Mouse (Mus musculus) layer of hippocampus, adult 2 months (tissue): ENCODE measurements around the gene Pfkl. TPM values are rescaled to one million over a fixed set of nuclear protein-coding genes. Genes with fewer than 3 reads are reported as not detected.

Experiments
- DNase-seq, 2 experiments: peaks; one replicate each; pipeline ENCODE4 v3.0.0; 2022; ENCODE audit warnings: low spot score in 2 of 2
- H3K27ac ChIP-seq: fragments of 200-600 bp; 2 replicates; pipeline ENCODE4 v1.8.1; 2022
- H3K4me3 ChIP-seq: fragments of 200-600 bp; 2 replicates; pipeline ENCODE4 v1.8.1; 2022; ENCODE audit warnings: mild to moderate bottlenecking
- CTCF ChIP-seq: fragments of 200-600 bp; conservative IDR thresholded peaks from 2 replicates; pipeline ENCODE4 v1.8.1; 2022; ENCODE audit warnings: antibody characterized with exemption, mild to moderate bottlenecking, moderate library complexity
- long read RNA-seq, 2 experiments: library from polyadenylated mRNA; stranded (forward); transcript quantifications; one replicate each; pipeline ENCODE4 v2.0.0; 2021; ENCODE audit warnings: borderline mapping rate in 2 of 2
- total RNA-seq, 2 experiments: library from RNA; stranded (reverse); gene quantifications; 2 replicates each; pipeline ENCODE4 v1.2.3; 2021

Pfkl gene
- total RNA-seq = 100 to 1,000 TPM; 232 to 233 TPM
- long read RNA-seq, experiment 1, transcript Pfkl-201 (22 exons, 3,730 nt) = major isoform, 421 of 492 reads
- long read RNA-seq, experiment 1, partial matches to known transcripts = 44 of 492 reads
- long read RNA-seq, experiment 1, other reads (novel, unspliced or antisense) = 25 of 492 reads
- long read RNA-seq, experiment 2, transcript Pfkl-201 (22 exons, 3,730 nt) = major isoform, 621 of 695 reads
- long read RNA-seq, experiment 2, partial matches to known transcripts = 49 of 695 reads
- long read RNA-seq, experiment 2, other reads (novel, unspliced or antisense) = 25 of 695 reads

DNA sequence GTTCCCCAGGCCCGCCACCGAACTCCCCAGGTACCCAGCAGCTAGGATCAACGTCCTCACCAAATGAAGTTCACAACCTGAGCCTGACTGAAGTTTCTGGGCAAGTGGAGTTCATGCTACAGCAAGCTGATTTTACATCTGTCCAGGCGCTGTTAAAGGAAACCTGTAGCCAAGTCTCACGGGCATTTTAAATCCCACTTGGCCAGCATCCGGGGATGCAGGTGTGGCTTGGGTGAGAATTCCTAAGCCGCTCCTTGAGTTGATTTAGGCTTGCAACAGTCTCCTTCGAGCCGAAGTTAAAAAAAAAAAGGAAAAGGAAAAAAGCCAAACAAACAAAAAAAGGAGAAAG lies at the start of gene Pfkl:
Gene Pfkl, minus strand, starts transcription at position 139 of the 349 bp plus-strand sequence.
- Histone ChIP-seq H3K27ac (peak within 1 kb of the TSS; percentile 99), H3K4me3 (peak within 1 kb of the TSS; percentile 74)
- TF ChIP-seq CTCF = no peak; the same call in none of the 2 replicates
- no peak for DNase-seq

DNA sequence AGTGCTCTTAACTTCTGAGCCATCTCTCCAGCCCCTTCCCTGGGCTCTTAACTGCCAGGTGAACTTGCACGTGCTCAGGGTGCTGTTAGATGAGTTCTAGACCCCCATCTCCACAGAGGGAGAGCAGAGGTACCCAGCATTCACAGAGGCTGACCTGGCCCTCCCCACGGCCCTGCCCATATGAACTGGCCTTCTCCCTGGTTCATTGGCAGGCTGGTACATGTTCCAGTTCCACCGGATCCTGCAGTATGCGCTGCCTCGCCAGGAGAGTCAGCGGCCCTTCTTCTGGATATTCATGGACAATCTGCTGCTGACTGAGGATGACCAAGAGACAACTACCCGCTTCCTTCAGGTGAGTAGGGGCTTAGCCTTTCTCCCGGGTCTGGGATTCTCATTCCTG lies 47.2 kb upstream of the Pfkl start:
- DNase-seq = no peak
- TF ChIP-seq CTCF = no peak

DNA sequence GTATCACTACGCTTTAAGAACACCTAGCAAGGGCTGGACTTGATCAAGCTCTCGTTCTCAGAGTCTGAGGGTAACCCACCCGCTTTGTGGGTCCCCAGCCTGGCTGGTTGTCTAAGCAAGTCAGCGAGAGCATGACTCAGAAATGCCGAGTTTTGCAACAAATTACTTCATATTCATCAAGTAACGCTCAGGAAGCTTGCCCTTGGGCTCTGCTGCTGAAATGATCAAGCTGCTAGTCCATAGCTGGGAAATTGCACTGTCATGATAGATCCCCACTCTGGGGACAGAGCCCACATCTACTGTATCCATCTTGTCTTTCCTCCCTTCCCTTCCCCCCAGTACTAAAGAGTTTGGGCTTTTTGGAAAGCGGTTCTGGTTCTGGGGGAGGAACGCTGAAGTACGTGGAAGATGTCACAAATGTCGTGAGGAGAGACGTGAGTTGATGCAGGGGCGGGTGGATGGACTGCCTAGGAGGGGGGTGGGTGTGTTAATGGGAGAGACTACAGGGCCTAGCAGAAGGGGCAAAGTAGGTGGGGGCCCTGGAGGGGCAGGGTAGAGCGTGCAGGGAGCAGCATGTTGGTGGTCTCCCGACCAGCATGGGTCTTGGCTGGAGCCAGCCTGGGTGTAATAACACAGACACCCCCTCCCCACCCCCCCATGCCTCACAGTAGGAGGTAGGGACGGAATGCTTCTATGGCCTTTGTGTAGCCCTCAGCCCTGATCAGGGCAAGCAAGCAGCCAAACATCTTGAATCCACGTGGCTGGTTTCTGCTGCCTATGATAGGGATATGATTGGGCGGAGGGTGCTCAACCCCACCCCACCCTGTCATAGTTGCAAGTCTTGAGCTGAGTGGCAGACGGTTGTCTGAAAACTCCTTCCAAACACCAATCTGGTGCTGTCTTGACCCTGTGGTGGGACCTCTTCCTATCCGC lies 45.0 kb upstream of the Pfkl start:
- Histone ChIP-seq H3K27ac (no peak overlapping the region), H3K4me3 (no peak overlapping the region)
- TF ChIP-seq CTCF = no peak
- DNase-seq = no peak

More for the DNA sequence above, 47.2 kb upstream of the Pfkl start:
- Histone ChIP-seq H3K4me3 (no peak overlapping the region), H3K27ac (no peak overlapping the region)

- TF ChIP-seq CTCF = no peak
- no peak for DNase-seq
- no peak overlapping the region for H3K4me3 ChIP-seq
- no peak overlapping the region for H3K27ac ChIP-seq
Observed at GRCm38 (mm10) chr10:78049519-78050035, 39.7 kb upstream of the Pfkl start.

DNA sequence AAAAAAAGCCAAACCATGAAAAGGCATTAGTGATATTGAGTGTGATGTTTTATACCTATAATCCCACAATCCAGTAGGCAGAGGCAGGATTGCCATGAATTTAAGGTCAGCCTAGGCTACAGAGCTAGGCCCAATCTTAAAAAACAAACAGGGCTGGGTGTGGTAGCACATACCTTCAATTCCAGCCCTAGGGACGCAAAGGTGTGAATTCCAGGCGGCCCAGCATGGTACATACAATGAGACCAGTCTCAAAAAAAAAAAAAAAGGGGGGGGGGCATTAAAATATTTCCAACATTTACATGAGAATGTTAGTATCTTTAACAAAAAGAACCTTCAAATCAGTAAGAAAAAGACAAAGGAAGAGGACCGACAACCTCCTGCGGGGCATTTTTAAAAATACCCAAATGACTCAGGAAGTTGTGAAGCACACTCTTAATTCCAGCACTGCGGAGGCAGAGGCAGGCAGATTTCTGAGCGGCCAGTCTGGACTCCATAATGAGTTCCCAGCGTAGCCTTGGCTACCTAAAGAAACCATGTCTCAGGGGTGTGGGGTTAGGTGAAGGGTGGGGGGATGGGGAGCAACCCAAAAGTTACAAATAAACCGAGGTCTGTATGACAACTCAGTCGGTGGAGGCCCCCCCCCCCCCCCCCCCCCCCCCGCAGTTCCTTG lies 38.3 kb upstream of the Pfkl start:
- TF ChIP-seq CTCF = no peak
- Histone ChIP-seq H3K27ac (no peak overlapping the region), H3K4me3 (no peak overlapping the region)
- DNase-seq = no peak

GRCm38 (mm10) chr10:78046388-78046787 lies 36.5 kb upstream of the Pfkl start:
- DNase-seq = no peak
- Histone ChIP-seq H3K4me3 (no peak overlapping the region), H3K27ac (no peak overlapping the region)
- TF ChIP-seq CTCF = no peak

DNA sequence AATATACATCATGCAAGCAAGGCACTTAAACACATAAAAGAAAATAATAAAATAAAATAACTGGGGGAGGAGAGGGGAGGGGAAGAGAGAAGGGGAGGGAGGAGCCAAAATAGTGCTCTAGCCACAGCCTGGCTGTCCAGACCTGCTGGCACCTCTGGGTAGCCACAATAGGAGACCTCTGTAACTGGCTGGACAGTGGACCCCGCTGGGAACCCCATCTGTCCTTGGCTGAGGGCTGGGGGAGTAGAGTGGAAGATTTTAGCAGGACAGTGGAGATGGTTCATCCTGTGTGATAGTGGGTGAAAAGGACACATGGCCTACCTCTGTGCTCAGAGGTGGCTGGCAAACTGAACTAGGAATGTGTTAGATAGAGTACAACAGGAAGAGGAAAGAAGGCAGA lies 34.6 kb upstream of the Pfkl start:
- DNase-seq = no peak
- no peak for TF ChIP-seq CTCF
- H3K27ac ChIP-seq = no peak overlapping the region
- no peak overlapping the region for H3K4me3 ChIP-seq

DNA sequence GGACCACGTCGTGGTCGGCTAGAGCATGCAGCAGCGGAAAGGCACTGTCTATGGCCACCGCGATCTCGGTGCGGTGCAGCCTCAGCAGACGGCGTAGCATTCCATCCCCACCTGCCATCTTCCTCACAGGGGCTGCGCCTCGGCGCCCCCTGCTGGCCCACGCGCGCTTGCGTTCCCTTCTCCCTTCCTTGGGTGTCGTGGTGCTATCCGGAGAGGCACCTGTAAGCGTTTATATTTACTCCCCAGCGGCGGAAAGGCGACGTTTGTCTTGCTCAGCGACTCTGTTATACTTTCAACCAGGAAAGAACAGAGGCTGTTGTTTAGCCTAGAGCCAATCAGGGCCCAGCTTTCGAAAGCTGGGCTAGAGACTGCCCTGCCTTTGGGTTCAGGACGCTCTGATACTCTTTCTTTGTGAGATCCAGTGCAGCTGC lies 33.5 kb upstream of the Pfkl start, which contains the start of gene Aire:
Gene Aire, minus strand, starts transcription at position 205 of the 431 bp plus-strand sequence.
- Histone ChIP-seq H3K4me3 (peak within 1 kb of the TSS; percentile 37), H3K27ac (no peak within 1 kb of the TSS)
- DNase-seq = peak; percentile 56 to 70
- TF ChIP-seq CTCF = peak; percentile 95

- TF ChIP-seq CTCF = no peak
- peak; percentile 48 to 55 for DNase-seq
- H3K4me3 ChIP-seq = peak overlapping the region; percentile 37
Observed at GRCm38 (mm10) chr10:78042697-78043405, 33.0 kb upstream of the Pfkl start.

DNA sequence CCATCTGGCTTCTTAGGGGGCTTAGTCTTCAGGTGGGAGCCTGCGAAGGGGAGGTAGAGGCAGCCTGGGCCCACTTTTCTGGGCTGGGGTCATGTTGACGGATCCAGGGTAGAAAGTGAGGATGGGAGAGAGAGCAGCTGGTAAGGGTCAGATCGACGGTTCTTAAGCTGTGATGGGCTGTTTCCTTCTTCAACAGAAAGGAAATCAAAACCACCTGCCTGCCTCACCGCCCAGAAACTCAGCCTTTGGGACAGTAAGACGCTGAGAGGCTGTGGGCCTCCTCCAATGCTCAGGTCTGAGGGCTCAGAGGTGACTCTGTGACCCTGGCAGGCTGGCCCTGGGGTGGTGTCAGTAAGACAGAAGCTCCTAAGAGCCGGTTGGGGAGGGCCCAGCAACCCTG lies 32.2 kb upstream of the Pfkl start:
- no peak for TF ChIP-seq CTCF
- Histone ChIP-seq H3K4me3 (no peak overlapping the region), H3K27ac (no peak overlapping the region)
- DNase-seq = no peak

More at GRCm38 (mm10) chr10:78042697-78043405, 33.0 kb upstream of the Pfkl start:
- no peak overlapping the region for H3K27ac ChIP-seq

- no peak for TF ChIP-seq CTCF
- no peak for DNase-seq
- Histone ChIP-seq H3K4me3 (no peak within 1 kb of the TSS), H3K27ac (no peak within 1 kb of the TSS)
Observed at GRCm38 (mm10) chr10:78041647-78042046, 31.8 kb upstream of the Pfkl start, which contains the start of gene Dnmt3l. Gene Dnmt3l (plus strand): TSS chr10:78041947.

DNA sequence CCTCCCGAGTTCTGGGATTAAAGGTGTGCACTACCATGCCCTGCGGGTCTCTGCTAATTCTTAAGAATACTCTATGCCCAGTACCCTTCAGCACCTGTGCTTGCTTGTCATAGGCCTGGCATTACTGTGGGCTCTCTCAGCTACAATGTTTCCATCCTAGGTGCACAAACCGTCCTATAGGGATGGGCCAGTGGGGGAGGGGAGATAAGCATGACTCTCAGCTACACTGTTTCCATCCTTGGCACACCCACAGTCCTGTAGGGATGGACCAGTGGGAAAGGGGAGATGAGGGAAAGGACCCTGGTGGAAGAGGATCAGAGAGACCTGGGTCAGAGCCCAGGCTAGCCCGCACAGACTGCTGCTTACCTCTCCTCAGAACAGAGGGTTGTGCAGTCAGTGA lies 27.3 kb upstream of the Pfkl start:
- no peak for DNase-seq
- no peak overlapping the region for H3K4me3 ChIP-seq
- TF ChIP-seq CTCF = no peak
- no peak overlapping the region for H3K27ac ChIP-seq
